Mouse (Mus musculus): Measurements from ENCODE around the gene Chchd10.

Chchd10 gene

GRCm38 (mm10) chr10:75924324-75924723 lies 8.6 kb upstream of the Chchd10 start:
- no peak for DNase-seq (ENCODE audit: low spot score in 2 of 2)

GRCm38 (mm10) chr10:75926396-75926795 lies 6.5 kb upstream of the Chchd10 start:
- DNase-seq (ENCODE audit: low spot score in 2 of 2), result no peak

GRCm38 (mm10) chr10:75930304-75930703 lies 2.6 kb upstream of the Chchd10 start:
- DNase-seq (ENCODE audit: low spot score in 2 of 2), result no peak

- no peak for DNase-seq (ENCODE audit: low spot score in 2 of 2)
Measured at GRCm38 (mm10) chr10:75931311-75931710, 1.6 kb upstream of the Chchd10 start.

GRCm38 (mm10) chr10:75932081-75932678 lies 750 bp upstream of the Chchd10 start:
- DNase-seq (ENCODE audit: low spot score in 2 of 2), result no peak

GRCm38 (mm10) chr10:75934991-75935390 lies 2.1 kb downstream of the Chchd10 start:
- DNase-seq (ENCODE audit: low spot score in 2 of 2), result no peak

GRCm38 (mm10) chr10:75935680-75936541 lies 3.0 kb downstream of the Chchd10 start, which contains the start of gene Mmp11:
Mmp11 (minus strand) TSS chr10:75936496.
- DNase-seq (ENCODE audit: low spot score in 2 of 2), result peak in 1 of 2 experiments; percentile 76

- no peak for DNase-seq (ENCODE audit: low spot score in 2 of 2)
Measured at GRCm38 (mm10) chr10:75936909-75937667, 4.2 kb downstream of the Chchd10 start.

- no peak for DNase-seq (ENCODE audit: low spot score in 2 of 2)
Measured at GRCm38 (mm10) chr10:75937851-75938643, 5.1 kb downstream of the Chchd10 start.

GRCm38 (mm10) chr10:75939481-75940234 lies 6.7 kb downstream of the Chchd10 start:
- peak in 1 of 2 experiments; percentile 37 for DNase-seq (ENCODE audit: low spot score in 2 of 2)

GRCm38 (mm10) chr10:75940520-75940919 lies 7.6 kb downstream of the Chchd10 start, which contains the start of gene Gm867:
Gm867 (minus strand) TSS chr10:75940672.
- DNase-seq (ENCODE audit: low spot score in 2 of 2), result no peak

GRCm38 (mm10) chr10:75941042-75941824 lies 8.3 kb downstream of the Chchd10 start:
- DNase-seq (ENCODE audit: low spot score in 2 of 2), result no peak

- DNase-seq (ENCODE audit: low spot score in 2 of 2), result no peak
Measured at GRCm38 (mm10) chr10:75942736-75943477, 10.0 kb downstream of the Chchd10 start, which contains the start of gene Vpreb3. Vpreb3 (plus strand) TSS chr10:75943057.

- DNase-seq (ENCODE audit: low spot score in 2 of 2), result no peak
Measured at GRCm38 (mm10) chr10:75944066-75944772, 11.3 kb downstream of the Chchd10 start.

GRCm38 (mm10) chr10:75945213-75945612 lies 12.3 kb downstream of the Chchd10 start:
- no peak for DNase-seq (ENCODE audit: low spot score in 2 of 2)

- DNase-seq (ENCODE audit: low spot score in 2 of 2), result no peak
Measured at GRCm38 (mm10) chr10:75945896-75946295, 13.0 kb downstream of the Chchd10 start.

GRCm38 (mm10) chr10:75948079-75948478 lies 15.1 kb downstream of the Chchd10 start:
- no peak for DNase-seq (ENCODE audit: low spot score in 2 of 2)
